Mouse (Mus musculus) limb, embryonic 14.5 days (tissue): ENCODE measurements around the gene Gm648. TPM values are rescaled to one million over a fixed set of nuclear protein-coding genes. Genes with fewer than 3 reads are reported as not detected.

ENCODE experiments used
- ATAC-seq: fragments of 200-750 bp; cut with Nextera tagmentation; 2 replicates; pipeline ENCODE4 v1.8.0; 2017; ENCODE audit warnings: low read depth, moderate number of reproducible peaks, moderate TSS enrichment; ENCODE audit not compliant: low FRiP score
- DNase-seq: peaks from one replicate; pipeline ENCODE4 v3.0.0-alpha.2; 2015; ENCODE audit warnings: low spot score
- H3K27ac ChIP-seq: fragments of 300-500 bp; sonication (generic); replicated peaks from 2 replicates; pipeline ENCODE4 v1.5.1; 2014; ENCODE audit warnings: low read depth, mild to moderate bottlenecking, low read length, moderate library complexity, mixed read lengths
- H3K27me3 ChIP-seq: fragments of 300-500 bp; sonication (generic); 2 replicates; pipeline ENCODE4 v1.6.1; 2014; ENCODE audit warnings: low read length, mixed read lengths; ENCODE audit not compliant: control insufficient read depth, insufficient read depth
- H3K36me3 ChIP-seq: fragments of 300-500 bp; sonication (generic); 2 replicates; pipeline ENCODE4 v1.6.1; 2014; ENCODE audit warnings: mild to moderate bottlenecking, low read length, moderate library complexity, mixed read lengths; ENCODE audit not compliant: control insufficient read depth, insufficient read depth
- H3K4me1 ChIP-seq: fragments of 300-500 bp; sonication (generic); 2 replicates; pipeline ENCODE4 v1.6.1; 2014; ENCODE audit warnings: antibody characterized with exemption, low read length, mixed read lengths; ENCODE audit not compliant: control insufficient read depth, insufficient read depth
- H3K4me2 ChIP-seq: fragments of 300-500 bp; sonication (generic); replicated peaks from 2 replicates; pipeline ENCODE4 v1.6.1; 2014; ENCODE audit warnings: low read depth, mild to moderate bottlenecking, low read length, moderate library complexity; ENCODE audit not compliant: severe bottlenecking
- H3K4me3 ChIP-seq: fragments of 300-500 bp; sonication (generic); replicated peaks from 2 replicates; pipeline ENCODE4 v1.5.1; 2014; ENCODE audit warnings: low read length
- H3K9ac ChIP-seq: fragments of 300-500 bp; sonication (generic); 2 replicates; pipeline ENCODE4 v1.6.1; 2014; ENCODE audit warnings: mild to moderate bottlenecking, low read depth, low read length, moderate library complexity; ENCODE audit not compliant: severe bottlenecking
- H3K9me3 ChIP-seq: fragments of 300-500 bp; sonication (generic); 2 replicates; pipeline ENCODE4 v1.6.1; 2016; ENCODE audit warnings: low read length; ENCODE audit not compliant: control insufficient read depth
- POLR2A ChIP-seq: fragments of 200-500 bp; IDR thresholded peaks from 2 replicates; pipeline ENCODE4 v1.8.0; 2012; ENCODE audit warnings: inconsistent platforms, mild to moderate bottlenecking, moderate library complexity, borderline replicate concordance; ENCODE audit not compliant: insufficient read depth, insufficient read length; ENCODE audit errors: extremely low read depth
- WGBS: fragments of 180-500 bp; shearing (Covaris S2); extraction: QIAGEN DNeasy Blood & Tissue Kit; methylation state at CpG from one replicate; pipeline ENCODE4 v1.1.7; 2014; 5-methylcytosine and 5-hydroxymethylcytosine counted together
- polyA plus RNA-seq, 2 experiments: library from polyadenylated mRNA; depleted of rRNA in 1 of 2; stranded (reverse) in 1 of 2; unstranded in 1 of 2; fragments of >200 nt; fragmentation: Nextera tagmentation in 1 of 2; extraction: Ambion mirVana in 1 of 2; gene quantifications; 2 replicates each; pipeline versions ENCODE4 v1.2.1 to v1.2.3; 2012 to 2014

Gene Gm648
- polyA plus RNA-seq (2012; rRNA removed) (0.14 TPM in 1 of 2 replicates, not detected in the other), polyA plus RNA-seq (2014; fragmentation: Nextera tagmentation; extraction: Ambion mirVana) (not detected in 2 replicates)

DNA sequence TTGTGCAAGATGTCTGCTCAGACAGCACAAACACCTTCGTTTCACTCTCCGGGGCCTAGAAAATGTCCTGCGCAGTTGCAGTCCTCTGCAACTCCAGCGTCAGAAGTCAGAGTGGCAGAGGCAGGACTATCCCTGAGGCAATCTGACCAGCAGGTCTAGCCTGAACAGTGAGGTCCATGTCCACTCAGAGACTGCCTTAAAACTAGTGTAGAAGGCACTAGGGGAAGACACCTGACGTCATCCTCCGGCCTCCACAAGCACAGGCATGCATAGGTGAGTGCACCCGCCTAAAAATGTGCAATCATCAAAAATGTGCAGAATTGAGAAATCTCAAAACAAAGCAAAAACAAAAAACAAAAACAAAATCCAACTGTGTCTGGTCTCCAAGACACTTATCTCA, at the start of gene Gm648:
Gene Gm648, minus strand, starts transcription at position 101 of the 400 bp plus-strand sequence.
- WGBS, result 87% methylated on average over 7 of the region's 7 CpGs
- no peaks in the 10 kb centered on the region for H3K36me3 ChIP-seq
- no peak within 1 kb of the TSS for H3K4me3 ChIP-seq
- H3K9ac ChIP-seq, result no peak within 1 kb of the TSS
- H3K4me2 ChIP-seq, result no peak within 1 kb of the TSS
- DNase-seq, result no peak
- H3K27ac ChIP-seq, result no peak within 1 kb of the TSS
- ATAC-seq, result no peak
- TF ChIP-seq POLR2A, result no peak
- H3K27me3 ChIP-seq, result no peaks in the 10 kb centered on the region
- H3K4me1 ChIP-seq, result no peaks in the 10 kb centered on the region
- H3K9me3 ChIP-seq, result no peaks in the 10 kb centered on the region

DNA sequence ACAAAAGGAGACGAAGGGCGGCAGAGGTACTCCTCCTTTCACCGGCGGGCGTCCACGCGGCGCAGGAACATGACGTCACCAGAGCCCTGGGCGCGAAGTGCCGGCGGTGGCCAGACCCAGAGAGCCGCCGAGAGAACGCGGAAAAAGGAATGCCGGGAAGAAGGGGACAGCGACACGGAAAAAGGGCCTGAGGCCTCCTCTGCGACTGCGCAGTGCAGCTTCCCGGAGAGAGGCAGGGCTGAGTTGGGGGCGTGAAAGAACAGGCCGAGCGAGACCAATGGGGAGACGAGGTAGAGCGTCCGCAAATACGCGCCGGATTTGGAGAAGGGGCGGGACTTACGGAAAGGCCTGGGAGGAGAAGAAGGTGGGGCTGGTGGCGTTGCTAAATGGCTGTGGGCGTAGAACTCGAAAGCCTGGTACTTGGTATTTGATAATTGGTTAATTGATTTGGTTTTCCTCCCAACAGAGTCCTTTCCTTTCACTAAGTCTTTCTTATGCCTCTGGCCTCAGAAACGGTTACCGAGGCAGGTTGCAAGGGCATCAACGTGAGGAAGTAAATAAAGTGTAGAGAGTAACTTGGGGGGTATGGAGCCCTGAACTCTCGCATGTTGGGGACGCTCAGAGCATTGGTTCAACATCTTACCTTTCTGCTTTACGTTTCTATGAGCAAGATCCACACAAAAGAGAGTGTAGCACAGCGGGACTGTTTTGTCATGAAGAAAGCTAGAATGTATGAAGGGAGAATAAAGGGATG, 48.7 kb upstream of the Gm648 start, which contains the start of gene Mmgt1:
Gene Mmgt1, minus strand, starts transcription at position 183 of the 754 bp plus-strand sequence.
- Histone ChIP-seq H3K27me3 (no peaks in the 10 kb centered on the region), H3K4me1 (no peaks in the 10 kb centered on the region), H3K36me3 (0 out of 2 replicates have a peak, but pooled peaks cover 5% of the 10 kb centered on the region), H3K9ac (peak within 1 kb of the TSS; percentile 77), H3K4me3 (peak within 1 kb of the TSS; percentile 61), H3K4me2 (peak within 1 kb of the TSS; percentile 45), H3K9me3 (no peaks in the 10 kb centered on the region), H3K27ac (peak within 1 kb of the TSS; percentile 61)
- no peak for TF ChIP-seq POLR2A
- 21% methylated on average over 40 of the region's 44 CpGs for WGBS
- peak; percentile 90 for DNase-seq
- ATAC-seq, result peak; percentile 99

GRCm38 (mm10) chrX:56597219-56597886, 47.9 kb upstream of the Gm648 start:
- H3K4me1 ChIP-seq, result no peaks in the 10 kb centered on the region
- H3K4me3 ChIP-seq, result peak overlapping the region; percentile 61
- no peak for DNase-seq
- H3K27ac ChIP-seq, result peak overlapping the region; percentile 61
- peak overlapping the region; percentile 45 for H3K4me2 ChIP-seq
- ATAC-seq, result peak; percentile 32; the same call in 1 of the 2 replicates
- 0 out of 2 replicates have a peak, but pooled peaks cover 5% of the 10 kb centered on the region for H3K36me3 ChIP-seq
- H3K9me3 ChIP-seq, result no peaks in the 10 kb centered on the region
- no peak for TF ChIP-seq POLR2A
- WGBS, result 18% methylated on average over 25 of the region's 25 CpGs
- H3K27me3 ChIP-seq, result no peaks in the 10 kb centered on the region
- H3K9ac ChIP-seq, result peak overlapping the region; percentile 77

GRCm38 (mm10) chrX:56578200-56578599, 28.8 kb upstream of the Gm648 start:
- 77% methylated on average over 2 of the region's 2 CpGs for WGBS
- Histone ChIP-seq H3K4me2 (no peak overlapping the region), H3K9ac (no peak overlapping the region), H3K4me1 (no peaks in the 10 kb centered on the region), H3K36me3 (no peaks in the 10 kb centered on the region), H3K4me3 (no peak overlapping the region), H3K9me3 (no peaks in the 10 kb centered on the region), H3K27ac (no peak overlapping the region), H3K27me3 (no peaks in the 10 kb centered on the region)
- DNase-seq (no peak), ATAC-seq (no peak)
- no peak for TF ChIP-seq POLR2A

- no peaks in the 10 kb centered on the region for H3K9me3 ChIP-seq
- DNase-seq (no peak), ATAC-seq (no peak)
- H3K4me2 ChIP-seq, result no peak overlapping the region
- no peak overlapping the region for H3K4me3 ChIP-seq
- TF ChIP-seq POLR2A, result no peak
- H3K4me1 ChIP-seq, result no peaks in the 10 kb centered on the region
- H3K27me3 ChIP-seq, result no peaks in the 10 kb centered on the region
- no peak overlapping the region for H3K27ac ChIP-seq
- 27% methylated on average over 6 of the region's 6 CpGs for WGBS
- no peak overlapping the region for H3K9ac ChIP-seq
- H3K36me3 ChIP-seq, result no peaks in the 10 kb centered on the region
These were observed 23.1 kb upstream of the Gm648 start for GRCm38 (mm10) chrX:56572465-56572864.
